Mouse (Mus musculus) intestine, postnatal 0 days (tissue): ENCODE results near the gene Xab2. TPM values are rescaled to one million over a fixed set of nuclear protein-coding genes. Genes with fewer than 3 reads are reported as not detected.
A peak's percentile ranks its signal among the peaks of the same experiment; 100 is the strongest.

Experiments used
- ATAC-seq: fragments of 200-750 bp; cut with Nextera tagmentation; 2 replicates; pipeline ENCODE4 v1.8.0; 2017; ENCODE audit warnings: mild to moderate bottlenecking, moderate TSS enrichment, moderate library complexity
- H3K27ac ChIP-seq: fragments of 300-500 bp; sonication (generic); 2 replicates; pipeline ENCODE4 v1.5.1; 2014; ENCODE audit warnings: mild to moderate bottlenecking, low read depth, low read length, moderate library complexity
- H3K27me3 ChIP-seq: fragments of 300-500 bp; sonication (generic); replicated peaks from 2 replicates; pipeline ENCODE4 v1.6.1; 2014; ENCODE audit warnings: low read length, mixed read lengths; ENCODE audit not compliant: control insufficient read depth, insufficient read depth
- H3K36me3 ChIP-seq: fragments of 300-500 bp; sonication (generic); 2 replicates; pipeline ENCODE4 v1.6.1; 2014; ENCODE audit warnings: mild to moderate bottlenecking, moderate library complexity; ENCODE audit not compliant: control insufficient read depth, insufficient read depth
- H3K4me1 ChIP-seq: fragments of 300-500 bp; sonication (generic); replicated peaks from 2 replicates; pipeline ENCODE4 v1.6.1; 2014; ENCODE audit warnings: antibody characterized with exemption, low read length, mixed read lengths; ENCODE audit not compliant: control insufficient read depth, insufficient read depth
- H3K4me2 ChIP-seq: fragments of 300-500 bp; sonication (generic); replicated peaks from 2 replicates; pipeline ENCODE4 v1.6.1; 2014; ENCODE audit warnings: low read depth, mild to moderate bottlenecking, moderate library complexity
- H3K4me3 ChIP-seq: fragments of 300-500 bp; sonication (generic); 2 replicates; pipeline ENCODE4 v1.5.1; 2014; ENCODE audit warnings: low read depth, low read length
- H3K9ac ChIP-seq: fragments of 300-500 bp; sonication (generic); 2 replicates; pipeline ENCODE4 v1.6.1; 2014; ENCODE audit warnings: mild to moderate bottlenecking, low read depth, low read length
- H3K9me3 ChIP-seq: fragments of 300-500 bp; sonication (generic); 2 replicates; pipeline ENCODE4 v1.6.1; 2016; ENCODE audit warnings: mixed run types; ENCODE audit not compliant: control insufficient read depth
- CTCF ChIP-seq: sonication (generic); IDR thresholded peaks from 2 replicates; pipeline ENCODE4 v1.5.1; 2016; ENCODE audit warnings: low read depth, mild to moderate bottlenecking, control low read depth, antibody characterized with exemption, moderate library complexity
- WGBS: fragments of 180-500 bp; shearing (Covaris S2); extraction: QIAGEN DNeasy Blood & Tissue Kit; methylation state at CpG from one replicate; pipeline ENCODE4 v1.1.7; 2014; 5-methylcytosine and 5-hydroxymethylcytosine counted together
- polyA plus RNA-seq: library from polyadenylated mRNA; unstranded; fragments of >200 nt; fragmentation: Nextera tagmentation; extraction: Ambion mirVana; gene quantifications from 2 replicates; pipeline ENCODE4 v1.2.1, GENCODE M21; 2015

Xab2 gene
- polyA plus RNA-seq, 1 experiment from 2014 or later, result 16.8 TPM

DNA sequence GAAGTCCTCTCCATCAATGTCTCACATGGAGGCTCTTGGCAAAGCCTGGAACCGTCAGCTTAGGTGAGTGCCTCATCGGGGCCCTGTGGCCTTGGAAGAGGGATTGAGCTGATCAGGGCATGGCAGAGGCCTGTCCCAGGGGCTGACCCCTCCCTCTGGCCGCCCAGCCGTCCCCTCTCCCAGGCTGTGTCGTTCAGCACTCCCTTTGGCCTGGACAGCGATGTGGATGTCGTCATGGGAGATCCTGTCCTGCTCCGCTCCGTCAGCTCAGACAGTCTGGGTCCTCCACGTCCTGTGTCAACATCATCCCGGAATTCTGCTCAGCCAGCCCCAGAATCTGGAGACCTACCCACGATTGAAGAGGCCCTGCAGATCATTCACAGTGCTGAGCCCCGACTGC, 17.7 kb downstream of the Xab2 start:
- ATAC-seq, result no peak
- 67% methylated on average over 13 of the region's 13 CpGs for WGBS

DNA sequence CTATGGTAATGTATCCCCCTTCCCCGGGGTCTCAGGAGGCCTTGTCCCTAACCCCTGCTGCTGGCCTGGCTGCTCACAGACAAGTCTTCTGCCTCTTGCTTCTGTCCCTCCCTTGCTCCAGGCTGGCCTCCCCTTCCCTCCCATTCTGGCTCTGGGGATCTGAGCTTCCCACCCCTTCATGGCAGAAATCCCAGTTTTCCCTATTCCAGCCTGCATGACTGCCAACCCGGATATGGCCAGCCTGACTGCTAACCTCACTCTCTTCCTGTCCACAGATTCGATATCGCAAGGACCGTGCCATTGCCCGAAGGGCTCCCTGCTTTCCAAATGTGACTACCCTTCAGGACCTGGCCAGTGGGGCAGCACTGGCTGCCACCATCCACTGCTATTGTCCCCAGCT, 20.7 kb downstream of the Xab2 start:
- no peak for ATAC-seq
- Histone ChIP-seq H3K9me3 (no peaks in the 10 kb centered on the region), H3K4me1 (no peaks in the 10 kb centered on the region), H3K4me3 (no peak overlapping the region), H3K36me3 (peaks cover 64% of the 10 kb centered on the region), H3K9ac (no peak overlapping the region), H3K27ac (no peak overlapping the region), H3K27me3 (no peaks in the 10 kb centered on the region), H3K4me2 (no peak overlapping the region)
- no peak for TF ChIP-seq CTCF
- 89% methylated on average over 6 of the region's 6 CpGs for WGBS

More for the DNA sequence above, 17.7 kb downstream of the Xab2 start:
- Histone ChIP-seq H3K4me1 (no peaks in the 10 kb centered on the region), H3K9me3 (no peaks in the 10 kb centered on the region), H3K27ac (no peak overlapping the region), H3K9ac (no peak overlapping the region), H3K36me3 (peaks cover 80% of the 10 kb centered on the region), H3K27me3 (no peaks in the 10 kb centered on the region), H3K4me3 (no peak overlapping the region), H3K4me2 (no peak overlapping the region)
- TF ChIP-seq CTCF, result no peak

DNA sequence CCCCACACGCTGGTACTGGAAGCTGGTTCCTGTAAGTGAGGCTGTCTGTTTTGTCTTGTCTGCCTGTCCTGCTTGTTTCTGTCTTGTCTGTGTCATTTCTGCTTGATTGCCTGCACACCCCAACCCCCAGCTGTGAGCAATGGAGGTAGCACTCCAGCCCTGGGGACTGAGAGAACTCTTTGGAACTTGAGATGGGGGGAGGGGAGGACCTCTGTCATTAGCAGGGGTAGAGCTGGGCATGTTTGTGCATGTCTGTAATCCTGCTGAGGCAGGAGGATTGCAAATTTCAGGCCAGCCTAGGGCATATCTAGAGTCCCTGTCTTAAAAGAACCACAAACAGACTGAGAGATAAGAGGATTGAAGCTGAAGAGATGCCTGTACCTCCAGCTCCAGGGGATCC, 21.9 kb downstream of the Xab2 start:
- H3K4me2 ChIP-seq, result no peak overlapping the region
- no peaks in the 10 kb centered on the region for H3K27me3 ChIP-seq
- H3K36me3 ChIP-seq, result peaks cover 57% of the 10 kb centered on the region
- no peak overlapping the region for H3K9ac ChIP-seq
- no peak for ATAC-seq
- H3K4me3 ChIP-seq, result no peak overlapping the region
- H3K27ac ChIP-seq, result no peak overlapping the region
- no peaks in the 10 kb centered on the region for H3K9me3 ChIP-seq
- WGBS, result 77% methylated on average over 1 of the region's 1 CpGs
- no peaks in the 10 kb centered on the region for H3K4me1 ChIP-seq
- no peak for TF ChIP-seq CTCF

DNA sequence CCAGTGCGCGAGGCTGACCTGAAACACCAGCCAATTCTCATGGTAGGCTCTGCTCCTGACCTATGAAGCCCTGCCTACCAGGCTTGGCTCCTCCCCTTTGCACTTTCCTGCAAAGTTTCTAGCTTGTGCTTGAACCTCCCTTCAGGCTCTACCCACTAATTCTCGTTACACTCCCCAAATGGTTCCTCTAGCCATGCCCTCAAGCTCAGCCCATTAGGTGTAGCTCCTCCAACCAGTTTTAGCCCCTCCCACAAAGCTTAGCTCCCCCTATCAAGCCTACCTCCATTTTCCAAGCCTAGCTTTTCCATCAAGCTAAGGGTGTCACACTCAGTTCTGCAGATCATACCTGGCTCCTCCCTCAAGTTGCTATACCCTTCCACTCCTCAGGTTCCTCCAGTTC, 23.1 kb downstream of the Xab2 start:
- Histone ChIP-seq H3K27ac (no peak overlapping the region), H3K36me3 (peaks cover 46% of the 10 kb centered on the region), H3K4me2 (no peak overlapping the region), H3K27me3 (no peaks in the 10 kb centered on the region), H3K4me3 (no peak overlapping the region), H3K4me1 (no peaks in the 10 kb centered on the region), H3K9me3 (no peaks in the 10 kb centered on the region), H3K9ac (no peak overlapping the region)
- no peak for TF ChIP-seq CTCF
- no peak for ATAC-seq
- 80% methylated on average over 3 of the region's 3 CpGs for WGBS

DNA sequence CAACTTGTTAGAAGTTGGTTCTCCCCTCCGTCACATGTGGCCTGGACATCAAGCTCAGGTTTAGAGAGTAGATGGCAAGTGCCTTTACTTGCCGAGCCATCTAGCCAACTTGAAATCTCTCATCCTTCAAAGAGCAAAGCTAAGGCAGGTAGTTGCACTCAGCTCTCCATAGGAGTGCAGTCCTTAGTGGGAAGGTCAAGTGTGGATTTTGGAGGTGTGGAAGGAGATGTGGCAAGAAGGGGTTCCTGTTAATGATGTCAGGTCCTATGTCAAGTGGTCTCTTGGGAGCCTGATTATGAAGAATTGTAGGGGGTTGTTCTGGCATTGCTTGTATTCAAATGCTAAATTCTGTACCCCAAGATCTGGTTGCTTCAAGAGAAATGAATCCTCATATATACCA, 26.6 kb downstream of the Xab2 start:
- no peak overlapping the region for H3K4me3 ChIP-seq
- H3K9ac ChIP-seq, result no peak overlapping the region
- H3K27ac ChIP-seq, result no peak overlapping the region
- ATAC-seq, result no peak
- H3K4me1 ChIP-seq, result no peaks in the 10 kb centered on the region
- no peak for TF ChIP-seq CTCF
- peaks cover 17% of the 10 kb centered on the region for H3K36me3 ChIP-seq
- H3K4me2 ChIP-seq, result no peak overlapping the region
- 86% methylated on average over 2 of the region's 2 CpGs for WGBS
- no peaks in the 10 kb centered on the region for H3K27me3 ChIP-seq
- no peaks in the 10 kb centered on the region for H3K9me3 ChIP-seq

DNA sequence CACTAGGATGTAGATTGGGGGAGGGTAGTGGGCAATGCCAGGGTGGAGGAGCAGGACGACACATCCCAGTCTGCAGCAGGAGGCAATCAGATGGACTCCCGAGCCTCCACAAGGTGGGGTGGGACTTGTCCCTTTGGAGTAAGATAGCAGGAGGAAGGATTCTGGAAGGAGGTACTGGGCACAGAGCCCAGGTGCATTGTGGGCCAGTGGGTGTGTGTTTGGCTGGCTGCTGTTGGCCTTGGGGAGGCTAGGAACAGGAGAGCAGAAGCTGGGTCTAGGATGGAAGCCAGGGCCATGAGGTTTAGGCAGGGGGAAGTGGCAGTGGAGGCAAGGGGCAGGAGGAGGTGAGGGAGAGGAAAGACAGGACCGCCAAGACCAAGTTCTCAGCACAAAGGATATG, 27.6 kb downstream of the Xab2 start:
- no peaks in the 10 kb centered on the region for H3K9me3 ChIP-seq
- H3K9ac ChIP-seq, result no peak overlapping the region
- TF ChIP-seq CTCF, result no peak
- H3K4me1 ChIP-seq, result no peaks in the 10 kb centered on the region
- H3K36me3 ChIP-seq, result peaks cover 7% of the 10 kb centered on the region
- ATAC-seq, result no peak; the same call in 1 of the 2 replicates
- WGBS, result 53% methylated on average over 3 of the region's 3 CpGs
- no peak overlapping the region for H3K4me3 ChIP-seq
- no peak overlapping the region for H3K4me2 ChIP-seq
- H3K27ac ChIP-seq, result peak overlapping the region; percentile 35; the same call in 1 of the 2 replicates
- H3K27me3 ChIP-seq, result no peaks in the 10 kb centered on the region

DNA sequence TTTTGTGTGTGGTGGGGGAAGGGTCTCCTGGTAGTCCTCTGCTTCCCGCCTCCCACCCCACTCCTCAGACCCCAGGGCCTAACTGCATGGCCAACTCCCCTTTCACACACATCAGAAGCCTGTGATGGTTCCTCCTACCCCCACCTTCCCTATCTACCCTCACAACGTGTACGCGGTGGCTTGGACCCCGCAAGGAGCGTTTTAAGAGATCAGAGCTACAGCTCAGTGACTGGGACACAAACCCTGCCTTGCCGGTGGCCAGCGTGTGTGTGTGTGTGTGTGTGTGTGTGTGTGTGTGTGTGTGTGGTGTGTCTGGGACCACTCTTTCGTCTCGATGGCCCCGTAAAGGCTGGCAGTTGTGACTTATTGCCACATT, 32.9 kb downstream of the Xab2 start:
- Histone ChIP-seq H3K4me1 (no peaks in the 10 kb centered on the region), H3K27ac (peak overlapping the region; percentile 98), H3K9ac (peak overlapping the region; percentile 93), H3K36me3 (no peaks in the 10 kb centered on the region), H3K9me3 (no peaks in the 10 kb centered on the region), H3K4me3 (peak overlapping the region; percentile 81), H3K4me2 (peak overlapping the region; percentile 79), H3K27me3 (no peaks in the 10 kb centered on the region)
- 5% methylated on average over 11 of the region's 11 CpGs for WGBS
- no peak for TF ChIP-seq CTCF
- ATAC-seq, result peak; percentile 53
